Mouse (Mus musculus) liver, embryonic 13.5 days (tissue): ENCODE data around the gene Grik4. TPM values are rescaled to one million over a fixed set of nuclear protein-coding genes. Genes with fewer than 3 reads are reported as not detected.

ENCODE experiments used
- ATAC-seq: fragments of 200-750 bp; cut with Nextera tagmentation; 2 replicates; pipeline ENCODE4 v1.8.0; 2017; ENCODE audit warnings: low read depth, mild to moderate bottlenecking, moderate number of reproducible peaks, moderate library complexity
- DNase-seq: peaks from one replicate; pipeline ENCODE4 v3.0.0; 2022
- H3K27ac ChIP-seq: fragments of 300-500 bp; sonication (generic); 2 replicates; pipeline ENCODE4 v1.5.1; 2015; ENCODE audit warnings: moderate library complexity, mild to moderate bottlenecking, inconsistent platforms
- H3K27me3 ChIP-seq: fragments of 300-500 bp; sonication (generic); 2 replicates; pipeline ENCODE4 v1.6.1; 2015; ENCODE audit warnings: mild to moderate bottlenecking, inconsistent platforms
- H3K36me3 ChIP-seq: fragments of 300-500 bp; sonication (generic); 2 replicates; pipeline ENCODE4 v1.6.1; 2015; ENCODE audit warnings: mild to moderate bottlenecking, inconsistent platforms
- H3K4me1 ChIP-seq: fragments of 300-500 bp; sonication (generic); replicated peaks from 2 replicates; pipeline ENCODE4 v1.6.1; 2015; ENCODE audit warnings: inconsistent platforms
- H3K4me2 ChIP-seq: fragments of 300-500 bp; sonication (generic); 2 replicates; pipeline ENCODE4 v1.6.1; 2015; ENCODE audit warnings: inconsistent platforms, mild to moderate bottlenecking, moderate library complexity
- H3K4me3 ChIP-seq: fragments of 300-500 bp; sonication (generic); replicated peaks from 2 replicates; pipeline ENCODE4 v1.5.1; 2015; ENCODE audit warnings: mild to moderate bottlenecking, inconsistent platforms
- H3K9ac ChIP-seq: fragments of 300-500 bp; sonication (generic); 2 replicates; pipeline ENCODE4 v1.6.1; 2015; ENCODE audit warnings: mild to moderate bottlenecking, inconsistent platforms
- H3K9me3 ChIP-seq: fragments of 300-500 bp; sonication (generic); replicated peaks from 2 replicates; pipeline ENCODE4 v1.6.1; 2016; ENCODE audit warnings: inconsistent platforms
- WGBS: fragments of 180-500 bp; shearing (Covaris S2); methylation state at CpG from one replicate; pipeline ENCODE4 v1.1.7; 2015; ENCODE audit not compliant: insufficient replicate concordance; 5-methylcytosine and 5-hydroxymethylcytosine counted together
- polyA plus RNA-seq: library from polyadenylated mRNA; unstranded; fragments of >200 nt; fragmentation: Nextera tagmentation; extraction: Ambion mirVana; gene quantifications from 2 replicates; pipeline ENCODE4 v1.2.1, GENCODE M21; 2015

Gene Grik4
- polyA plus RNA-seq, 1 experiment from 2014 or later: 1.1 TPM

DNA sequence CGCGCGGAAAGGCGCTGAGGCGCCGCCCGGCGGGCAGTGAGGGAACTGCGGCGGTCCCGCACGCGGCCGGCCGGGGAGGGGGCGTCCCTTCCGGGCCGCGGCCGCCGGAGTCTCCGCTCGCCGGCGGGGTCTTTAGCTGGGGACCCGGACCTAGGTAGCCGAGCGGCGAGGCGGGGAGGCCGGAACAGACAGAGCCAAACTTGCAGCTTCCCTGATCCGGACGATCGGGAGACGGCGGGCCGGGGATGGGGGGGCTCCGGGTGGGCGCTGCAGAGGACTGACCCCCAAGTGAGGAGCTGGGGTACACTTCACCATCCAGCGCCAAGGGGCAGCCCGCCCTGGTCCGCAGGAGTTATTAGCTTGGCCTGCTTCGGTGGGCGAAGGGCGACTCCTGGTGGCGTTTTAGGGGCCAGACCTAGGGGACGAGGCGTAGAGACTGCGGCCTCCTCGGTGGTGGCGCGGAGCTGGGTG is 278 bp upstream of the Grik4 start:
- H3K4me1 ChIP-seq: no peaks in the 10 kb centered on the region
- H3K36me3 ChIP-seq: no peaks in the 10 kb centered on the region
- no peak overlapping the region for H3K27ac ChIP-seq
- WGBS: under 1% methylated on average over 52 of the region's 52 CpGs
- H3K27me3 ChIP-seq: peaks cover 80% of the 10 kb centered on the region
- DNase-seq (peak; percentile 45), ATAC-seq (peak; percentile 82)
- H3K9me3 ChIP-seq: no peaks in the 10 kb centered on the region
- H3K9ac ChIP-seq: peak overlapping the region; percentile 61; the same call in 1 of the 2 replicates
- H3K4me2 ChIP-seq: peak overlapping the region; percentile 74
- peak overlapping the region; percentile 61 for H3K4me3 ChIP-seq

DNA sequence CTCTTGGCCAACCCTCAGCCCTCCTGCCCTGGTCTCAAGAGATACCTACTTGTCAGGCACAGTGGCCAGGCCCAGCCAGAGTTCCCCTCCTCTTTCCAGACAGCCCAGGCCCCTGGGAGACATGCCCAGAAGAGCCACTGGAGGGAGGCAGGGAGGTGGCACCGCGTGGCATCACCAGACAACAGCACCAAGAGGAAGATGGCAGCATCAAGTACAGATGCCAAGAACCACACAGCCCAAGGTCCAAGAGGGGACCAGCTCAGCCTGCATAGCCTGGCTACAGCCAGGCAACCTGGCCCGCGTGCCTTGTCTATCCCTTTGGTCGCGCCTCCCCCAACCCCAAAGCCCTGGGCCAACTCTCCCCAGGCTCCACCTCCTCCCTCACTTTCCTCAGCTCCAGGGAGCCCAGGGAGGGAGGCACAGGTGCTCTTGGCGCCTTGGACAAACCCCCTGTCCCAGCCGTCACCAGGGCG is 1.2 kb downstream of the Grik4 start:
- Histone ChIP-seq H3K9ac (no peak overlapping the region), H3K4me3 (peak overlapping the region; percentile 61; the same call in 1 of the 2 replicates), H3K27me3 (peaks cover 77% of the 10 kb centered on the region), H3K36me3 (no peaks in the 10 kb centered on the region), H3K9me3 (no peaks in the 10 kb centered on the region), H3K27ac (no peak overlapping the region), H3K4me1 (no peaks in the 10 kb centered on the region), H3K4me2 (peak overlapping the region; percentile 74)
- WGBS: 7% methylated on average over 9 of the region's 9 CpGs
- ATAC-seq (no peak), DNase-seq (no peak)

DNA sequence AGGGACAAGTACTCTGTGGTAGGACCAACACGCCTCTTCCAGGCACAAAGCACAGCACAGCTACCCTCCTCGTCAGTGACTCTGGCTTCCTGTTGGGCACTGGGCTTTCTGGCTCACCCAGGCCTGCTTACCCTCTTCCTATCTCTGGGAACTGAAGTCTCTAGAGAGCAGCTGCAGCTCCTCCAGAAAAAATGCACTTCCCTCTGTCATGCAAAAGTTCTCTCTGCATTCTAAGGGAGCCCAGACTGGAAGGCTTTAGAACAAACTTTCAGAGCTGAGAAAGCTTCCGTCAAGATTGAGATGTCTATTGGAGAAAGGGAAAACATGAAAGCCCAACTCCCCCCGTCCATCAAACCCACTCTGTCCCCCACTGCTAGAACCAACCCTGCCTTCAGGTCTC is 2.1 kb downstream of the Grik4 start:
- Histone ChIP-seq H3K27ac (no peak overlapping the region), H3K27me3 (peaks cover 76% of the 10 kb centered on the region), H3K4me2 (no peak overlapping the region), H3K4me3 (no peak overlapping the region), H3K9ac (no peak overlapping the region), H3K36me3 (no peaks in the 10 kb centered on the region), H3K4me1 (no peaks in the 10 kb centered on the region), H3K9me3 (no peaks in the 10 kb centered on the region)
- ATAC-seq (no peak), DNase-seq (no peak)
- WGBS: 33% methylated on average over 4 of the region's 4 CpGs

DNA sequence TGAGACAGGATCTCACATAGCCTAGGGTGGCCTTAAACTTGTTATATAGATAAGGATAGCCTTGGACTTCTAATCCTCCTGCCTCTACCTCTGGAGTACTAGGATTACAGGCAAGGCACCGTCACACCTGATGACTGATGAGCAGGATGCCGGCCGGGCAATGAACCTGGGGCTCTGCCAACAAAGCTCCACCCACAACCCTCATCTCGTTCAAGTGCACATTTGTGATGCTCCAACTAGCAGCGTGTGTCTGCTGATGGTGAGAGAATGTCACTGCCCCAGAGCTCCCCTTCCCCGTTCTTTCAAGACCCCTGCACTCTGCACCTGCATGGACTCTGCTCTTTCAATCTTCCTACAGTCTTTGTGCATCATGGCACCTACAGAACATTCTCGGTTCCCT is 12.1 kb downstream of the Grik4 start:
- ATAC-seq (no peak), DNase-seq (no peak)
- Histone ChIP-seq H3K27ac (no peak overlapping the region), H3K4me1 (no peaks in the 10 kb centered on the region), H3K36me3 (no peaks in the 10 kb centered on the region), H3K4me2 (no peak overlapping the region), H3K9me3 (no peaks in the 10 kb centered on the region), H3K4me3 (no peak overlapping the region), H3K9ac (no peak overlapping the region), H3K27me3 (no peaks in the 10 kb centered on the region)
- WGBS: 50% methylated on average over 7 of the region's 7 CpGs

DNA sequence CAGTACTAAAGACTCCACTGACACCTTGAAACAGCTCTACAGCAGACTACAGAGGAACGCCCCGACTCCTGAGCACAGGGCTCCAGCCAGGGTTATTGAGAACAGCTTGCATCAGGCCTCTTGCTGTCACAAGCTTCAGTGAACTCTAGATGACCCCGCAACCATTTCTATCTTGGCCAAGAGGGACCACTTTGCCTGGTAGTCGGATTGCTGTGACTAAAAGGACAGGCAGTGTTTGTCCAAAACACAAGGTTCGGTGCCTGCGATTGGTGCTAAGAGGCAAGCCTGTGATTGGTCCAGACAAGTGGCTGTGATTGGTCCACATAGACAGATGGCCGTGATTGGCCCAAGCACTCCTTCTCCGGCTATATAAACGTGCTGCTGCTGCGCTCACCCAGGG is 16.8 kb downstream of the Grik4 start:
- no peak overlapping the region for H3K27ac ChIP-seq
- ATAC-seq (no peak), DNase-seq (no peak)
- H3K4me3 ChIP-seq: no peak overlapping the region
- H3K4me2 ChIP-seq: no peak overlapping the region
- no peaks in the 10 kb centered on the region for H3K9me3 ChIP-seq
- H3K36me3 ChIP-seq: no peaks in the 10 kb centered on the region
- WGBS: 62% methylated on average over 10 of the region's 10 CpGs
- no peaks in the 10 kb centered on the region for H3K27me3 ChIP-seq
- H3K9ac ChIP-seq: no peak overlapping the region
- H3K4me1 ChIP-seq: no peaks in the 10 kb centered on the region

DNA sequence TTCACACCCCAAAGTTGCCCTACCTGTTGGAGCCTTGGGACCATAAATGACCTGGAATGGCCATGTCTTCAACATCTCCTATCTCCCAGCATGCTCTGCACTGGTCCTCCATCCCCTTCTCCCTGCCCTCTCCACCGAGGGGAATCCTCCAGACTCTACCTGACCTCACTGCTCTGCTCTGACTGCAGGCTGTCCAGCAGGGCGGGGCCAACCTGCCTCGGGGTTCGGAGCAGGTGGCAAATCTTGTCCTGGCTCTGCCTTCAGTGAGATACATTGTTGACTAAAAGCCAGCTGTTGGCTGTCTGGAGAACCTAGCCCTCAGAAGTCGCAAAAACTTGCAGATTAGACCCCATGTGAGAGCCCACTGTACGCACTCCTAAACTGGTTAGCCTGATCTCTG is 17.7 kb downstream of the Grik4 start:
- DNase-seq: no peak
- H3K27ac ChIP-seq: no peak overlapping the region
- no peak for ATAC-seq
- no peaks in the 10 kb centered on the region for H3K4me1 ChIP-seq
- WGBS: 55% methylated on average over 6 of the region's 6 CpGs
- H3K27me3 ChIP-seq: no peaks in the 10 kb centered on the region
- H3K9me3 ChIP-seq: no peaks in the 10 kb centered on the region
- no peaks in the 10 kb centered on the region for H3K36me3 ChIP-seq
- H3K9ac ChIP-seq: no peak overlapping the region
- no peak overlapping the region for H3K4me3 ChIP-seq
- H3K4me2 ChIP-seq: no peak overlapping the region

DNA sequence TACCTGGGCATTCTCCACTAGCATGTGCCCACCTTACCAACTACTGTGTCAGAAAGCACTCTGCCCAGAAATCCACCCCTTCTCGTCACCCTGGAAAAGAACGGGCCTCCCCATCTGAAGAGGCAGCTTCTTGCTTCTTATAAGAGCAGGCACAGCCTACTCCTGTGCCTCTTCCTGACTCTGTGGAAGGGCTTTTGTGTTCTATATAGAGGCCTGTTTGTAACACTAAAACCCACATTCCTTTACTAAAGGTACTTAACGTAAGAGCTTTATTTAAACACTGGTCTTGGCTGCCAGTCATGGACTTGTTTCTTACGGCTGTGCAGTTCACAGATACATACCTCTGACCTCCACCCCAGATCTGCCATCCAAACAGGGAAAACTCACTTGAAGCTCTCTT is 22.5 kb downstream of the Grik4 start:
- Histone ChIP-seq H3K27ac (no peak overlapping the region), H3K9ac (no peak overlapping the region), H3K27me3 (no peaks in the 10 kb centered on the region), H3K4me2 (no peak overlapping the region), H3K4me3 (no peak overlapping the region), H3K36me3 (no peaks in the 10 kb centered on the region), H3K4me1 (no peaks in the 10 kb centered on the region), H3K9me3 (no peaks in the 10 kb centered on the region)
- DNase-seq (no peak), ATAC-seq (no peak)
- 66% methylated on average over 4 of the region's 4 CpGs for WGBS

DNA sequence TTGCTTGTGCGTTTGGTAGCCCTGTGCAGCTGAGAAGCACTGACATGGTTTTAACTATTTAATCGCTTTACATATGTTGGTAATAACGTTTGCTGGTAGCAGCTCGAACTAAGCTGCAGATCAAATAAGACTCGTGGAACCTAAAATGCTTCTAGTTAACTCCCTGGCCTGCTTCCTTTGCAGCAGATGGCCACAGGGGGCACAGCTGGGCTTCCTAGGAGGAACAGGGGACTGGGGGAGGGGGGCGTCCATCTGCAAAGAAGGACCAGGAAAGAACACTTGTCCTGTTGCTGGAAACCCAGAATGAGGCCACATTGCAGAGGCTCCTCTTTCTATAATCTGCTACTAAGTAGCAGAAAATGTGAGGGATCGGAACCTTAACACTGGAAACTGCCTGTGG is 24.1 kb downstream of the Grik4 start:
- H3K4me1 ChIP-seq: no peaks in the 10 kb centered on the region
- no peaks in the 10 kb centered on the region for H3K27me3 ChIP-seq
- H3K9me3 ChIP-seq: no peaks in the 10 kb centered on the region
- H3K36me3 ChIP-seq: no peaks in the 10 kb centered on the region
- H3K4me3 ChIP-seq: no peak overlapping the region
- no peak for DNase-seq
- no peak overlapping the region for H3K9ac ChIP-seq
- H3K27ac ChIP-seq: no peak overlapping the region
- no peak for ATAC-seq
- no peak overlapping the region for H3K4me2 ChIP-seq
- WGBS: 40% methylated on average over 7 of the region's 7 CpGs

DNA sequence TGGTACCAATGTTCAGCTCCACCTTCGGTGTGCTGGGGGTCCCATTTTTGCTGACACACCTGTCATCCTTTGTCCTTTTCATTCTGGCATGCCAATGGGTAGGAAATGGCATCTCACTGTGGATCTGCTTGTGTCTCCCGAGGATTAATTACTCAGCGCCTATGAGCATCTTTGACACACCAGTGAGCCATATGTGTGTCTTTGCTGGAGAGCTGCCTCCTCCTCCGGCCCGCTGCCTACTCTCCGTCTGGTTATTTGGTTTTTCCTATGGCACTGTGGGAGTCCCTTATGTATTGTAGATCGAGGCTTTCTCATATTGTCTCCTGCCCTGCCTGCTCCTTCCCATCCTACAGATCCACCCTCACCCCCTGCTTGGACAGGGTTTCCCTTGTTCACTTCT is 26.4 kb downstream of the Grik4 start:
- Histone ChIP-seq H3K27me3 (no peaks in the 10 kb centered on the region), H3K4me1 (no peaks in the 10 kb centered on the region), H3K4me3 (no peak overlapping the region), H3K36me3 (no peaks in the 10 kb centered on the region), H3K4me2 (no peak overlapping the region), H3K9me3 (no peaks in the 10 kb centered on the region), H3K9ac (no peak overlapping the region), H3K27ac (no peak overlapping the region)
- DNase-seq (no peak), ATAC-seq (no peak)
- 57% methylated on average over 7 of the region's 7 CpGs for WGBS

DNA sequence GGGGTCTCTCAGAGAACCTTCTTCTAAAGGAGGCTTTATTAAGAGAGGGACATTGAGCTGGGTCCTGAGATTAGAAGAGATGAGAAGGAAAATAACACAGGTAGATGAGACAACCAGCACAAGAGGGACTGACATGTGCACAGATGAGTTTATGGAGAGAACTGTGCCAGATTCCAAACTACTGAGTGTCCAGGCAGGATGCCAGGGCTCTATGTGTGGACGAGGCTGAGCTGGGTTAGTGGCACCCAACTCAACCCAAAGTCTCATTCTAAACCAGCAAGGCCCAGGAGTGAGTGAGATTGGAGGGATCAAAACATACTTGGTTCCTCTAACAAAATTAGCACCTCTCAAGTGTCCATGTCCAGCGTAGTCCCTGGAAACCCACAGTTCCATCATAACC is 31.1 kb downstream of the Grik4 start:
- Histone ChIP-seq H3K4me3 (no peak overlapping the region), H3K27me3 (no peaks in the 10 kb centered on the region), H3K4me2 (no peak overlapping the region), H3K9me3 (no peaks in the 10 kb centered on the region), H3K4me1 (peaks cover 8% of the 10 kb centered on the region; the same call in 1 of the 2 replicates), H3K9ac (no peak overlapping the region), H3K36me3 (no peaks in the 10 kb centered on the region), H3K27ac (no peak overlapping the region)
- ATAC-seq (no peak), DNase-seq (no peak)
- 60% methylated on average over 2 of the region's 2 CpGs for WGBS

DNA sequence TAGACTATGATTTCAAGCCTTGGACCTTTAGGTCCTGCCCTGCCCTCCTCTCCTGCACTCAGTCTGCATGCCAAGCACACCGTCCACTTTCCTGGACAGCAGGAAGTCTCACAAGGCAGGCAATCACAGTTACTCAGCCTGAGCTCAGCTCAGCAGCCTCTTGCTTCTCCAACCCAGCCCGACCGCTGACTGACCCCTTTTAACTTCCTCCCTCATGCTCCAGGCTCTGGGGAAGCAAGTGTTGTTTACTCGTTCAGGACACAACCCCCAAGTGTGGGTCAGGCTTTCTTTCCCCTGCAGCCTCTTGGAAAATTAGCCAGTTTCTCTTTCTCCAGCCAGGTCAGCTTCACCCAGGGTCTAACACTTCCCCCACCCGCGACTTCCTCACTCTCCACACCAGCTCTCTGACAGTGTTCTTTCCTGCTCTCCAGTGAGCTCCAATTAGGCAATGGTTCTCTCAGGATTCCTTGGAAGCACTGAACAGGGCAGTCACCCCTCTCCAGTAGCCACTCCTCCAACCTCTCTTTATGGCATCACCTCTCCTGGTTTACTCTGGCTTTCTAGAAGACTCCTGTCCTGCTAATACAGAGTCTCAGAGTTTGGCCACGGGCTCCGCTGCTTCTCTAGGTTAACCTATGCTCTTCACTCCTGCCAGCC is 35.5 kb downstream of the Grik4 start:
- Histone ChIP-seq H3K27ac (no peak overlapping the region), H3K9me3 (no peaks in the 10 kb centered on the region), H3K4me3 (no peak overlapping the region), H3K27me3 (no peaks in the 10 kb centered on the region), H3K4me2 (no peak overlapping the region), H3K9ac (no peak overlapping the region), H3K36me3 (no peaks in the 10 kb centered on the region), H3K4me1 (peaks cover 16% of the 10 kb centered on the region)
- WGBS: 19% methylated on average over 8 of the region's 8 CpGs
- ATAC-seq (peak; percentile 47), DNase-seq (no peak)

DNA sequence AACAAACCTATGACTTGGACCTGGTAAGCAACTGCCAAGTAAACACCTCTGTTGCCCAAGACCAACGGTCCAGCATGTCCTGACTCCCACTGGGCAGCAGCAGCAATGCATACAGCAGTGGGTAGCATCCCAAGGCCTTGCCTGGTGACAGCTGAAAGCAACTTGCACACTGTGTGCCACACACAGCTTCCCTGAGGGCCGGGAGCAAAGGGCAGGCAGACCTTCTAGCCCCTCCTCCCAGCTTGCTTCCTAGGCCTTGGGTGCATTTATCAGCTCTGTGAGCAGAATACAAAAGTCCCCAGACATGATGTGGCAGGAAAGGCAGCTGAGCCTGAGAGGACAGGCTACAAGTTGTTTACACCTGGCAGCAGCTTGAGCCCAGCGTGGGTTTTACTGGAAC is 37.3 kb downstream of the Grik4 start:
- DNase-seq: no peak
- Histone ChIP-seq H3K27ac (no peak overlapping the region), H3K4me3 (no peak overlapping the region), H3K36me3 (no peaks in the 10 kb centered on the region), H3K9me3 (no peaks in the 10 kb centered on the region), H3K27me3 (no peaks in the 10 kb centered on the region), H3K4me2 (no peak overlapping the region), H3K4me1 (peaks cover 16% of the 10 kb centered on the region), H3K9ac (no peak overlapping the region)
- ATAC-seq: no peak
- 32% methylated on average over 3 of the region's 3 CpGs for WGBS
